In genomic region chrX:99561995-99562394, GRCm38 (mm10) we compare ENCODE assay signal across 11 mouse cellular contexts.
A peak's percentile ranks its signal among the peaks of the same experiment; 100 is the strongest.
DNase-seq lines count a peak whose midpoint lies in the region; ATAC-seq and TF ChIP-seq lines count a peak whose summit lies in the region.
"Had no signal": no experiment of that assay in that cellular context is flagged by ENCODE, and none has a peak within 500 bp of the region (broad histone marks: within the 10 kb centered on the region; RNA-seq: fewer than 3 reads in every experiment).

No protein-coding gene starts in this region.

- no peak overlapping the region for H3K9ac ChIP-seq in hindbrain, embryonic 13.5 days
- H3K9ac ChIP-seq in midbrain, embryonic 16.5 days (ENCODE audit: low read depth, low read length): no peak overlapping the region
- H3K9ac ChIP-seq in lung, postnatal 0 days (replicated peaks; ENCODE audit: low read depth): no peak overlapping the region
- H3K9ac ChIP-seq: embryonic facial prominence, embryonic 13.5 days; liver, embryonic 12.5 days had no signal

- 43% methylated on average over 8 of the region's 8 CpGs for WGBS in hindbrain, embryonic 13.5 days
- WGBS in midbrain, embryonic 16.5 days: 22% methylated on average over 8 of the region's 8 CpGs
- WGBS in lung, postnatal 0 days: 66% methylated on average over 8 of the region's 8 CpGs

- DNase-seq in frontal cortex, postnatal 10 days (ENCODE audit: low spot score in 2 of 2): peak; percentile 26 to 45
- no peak for DNase-seq in frontal cortex, postnatal 14 days (ENCODE audit: low spot score in 2 of 2)
- peak; percentile 25 to 52 for DNase-seq in cerebellum, postnatal 10 days
- DNase-seq in lung, postnatal 0 days (ENCODE audit: low spot score): no peak
- DNase-seq in gastrocnemius, postnatal 14 days: no peak

- no peak for TF ChIP-seq EP300 in lung, postnatal 0 days (IDR thresholded peaks at IDR 0.05)

- no peak overlapping the region for H3K4me3 ChIP-seq in hindbrain, embryonic 13.5 days
- no peak overlapping the region for H3K4me3 ChIP-seq in midbrain, embryonic 16.5 days (ENCODE audit: low read depth, low read length)
- no peak overlapping the region for H3K4me3 ChIP-seq in lung, postnatal 0 days (ENCODE audit: low read depth, low read length)
- H3K4me3 ChIP-seq: embryonic facial prominence, embryonic 13.5 days; liver, embryonic 12.5 days had no signal

- no peak overlapping the region for H3K4me2 ChIP-seq in hindbrain, embryonic 13.5 days
- H3K4me2 ChIP-seq in midbrain, embryonic 16.5 days (ENCODE audit: low read length): no peak overlapping the region
- no peak overlapping the region for H3K4me2 ChIP-seq in lung, postnatal 0 days (replicated peaks; ENCODE audit: low read depth, low read length)
- H3K4me2 ChIP-seq: embryonic facial prominence, embryonic 13.5 days; liver, embryonic 12.5 days had no signal

- H3K4me1 ChIP-seq in hindbrain, embryonic 13.5 days (replicated peaks): peaks cover 18% of the 10 kb centered on the region
- peaks cover 11% of the 10 kb centered on the region for H3K4me1 ChIP-seq in midbrain, embryonic 16.5 days (ENCODE audit: control insufficient read depth, insufficient read depth, low read length)
- H3K4me1 ChIP-seq in lung, postnatal 0 days (ENCODE audit: insufficient read depth, low read depth, low read length): no peaks in the 10 kb centered on the region
- H3K4me1 ChIP-seq: liver, embryonic 12.5 days had no signal

- no peaks in the 10 kb centered on the region for H3K36me3 ChIP-seq in hindbrain, embryonic 13.5 days
- no peaks in the 10 kb centered on the region for H3K36me3 ChIP-seq in midbrain, embryonic 16.5 days (ENCODE audit: control insufficient read depth, insufficient read depth, low read length)
- H3K36me3 ChIP-seq in lung, postnatal 0 days (ENCODE audit: insufficient read depth, low read length): no peaks in the 10 kb centered on the region
- H3K36me3 ChIP-seq: embryonic facial prominence, embryonic 13.5 days; liver, embryonic 12.5 days had no signal

- TF ChIP-seq CTCF in lung, postnatal 0 days (IDR thresholded peaks at IDR 0.05): no peak

- H3K27me3 ChIP-seq in hindbrain, embryonic 13.5 days: peaks cover 75% of the 10 kb centered on the region
- peaks cover 12% of the 10 kb centered on the region for H3K27me3 ChIP-seq in midbrain, embryonic 16.5 days (ENCODE audit: control insufficient read depth, insufficient read depth, low read depth, low read length)
- H3K27me3 ChIP-seq in lung, postnatal 0 days (replicated peaks; ENCODE audit: insufficient read depth, low read length): no peaks in the 10 kb centered on the region
- H3K27me3 ChIP-seq: CH12.LX had no signal

- no peak overlapping the region for H3K27ac ChIP-seq in hindbrain, embryonic 13.5 days
- H3K27ac ChIP-seq in midbrain, embryonic 16.5 days (ENCODE audit: low read length): no peak overlapping the region
- H3K27ac ChIP-seq in lung, postnatal 0 days (ENCODE audit: low read length): no peak overlapping the region
- H3K27ac ChIP-seq: embryonic facial prominence, embryonic 13.5 days; liver, embryonic 12.5 days had no signal

- peak; percentile 38; the same call in 1 of the 2 replicates for ATAC-seq in hindbrain, embryonic 13.5 days (ENCODE audit: low FRiP score)
- ATAC-seq in midbrain, embryonic 16.5 days: peak; percentile 83
- ATAC-seq in inflammation-experienced regulatory T-cells, adult 6 months: no peak
- ATAC-seq in lung, postnatal 0 days: no peak
- ATAC-seq: liver, embryonic 12.5 days had no signal

- no peaks in the 10 kb centered on the region for H3K9me3 ChIP-seq in hindbrain, embryonic 13.5 days
- H3K9me3 ChIP-seq in midbrain, embryonic 16.5 days (replicated peaks; ENCODE audit: control insufficient read depth, low read length, poor library complexity, severe bottlenecking): no peaks in the 10 kb centered on the region
- H3K9me3 ChIP-seq in lung, postnatal 0 days (ENCODE audit: low read length): no peaks in the 10 kb centered on the region
- H3K9me3 ChIP-seq: embryonic facial prominence, embryonic 13.5 days; liver, embryonic 12.5 days had no signal

- intact Hi-C loops in gastrocnemius, postnatal 14 days (cut with DNase I; ENCODE audit: low total_unique reads): no loop called here

Comparison
In these comparisons a context has a peak if more than half of its experiments do, and no peak if none do; other contexts are left out.
1. DNase-seq: peak in frontal cortex, postnatal 10 days (2 of 2) and cerebellum, postnatal 10 days (2 of 2); none in frontal cortex, postnatal 14 days (0 of 2), lung, postnatal 0 days (single experiment) and gastrocnemius, postnatal 14 days (single experiment).
2. ATAC-seq: peak in hindbrain, embryonic 13.5 days (single experiment) and midbrain, embryonic 16.5 days (single experiment); none in inflammation-experienced regulatory T-cells, adult 6 months (single experiment) and lung, postnatal 0 days (single experiment).